Mouse (Mus musculus) lung, postnatal 0 days (tissue): ENCODE data around the gene Akt1. TPM values are rescaled to one million over a fixed set of nuclear protein-coding genes. Genes with fewer than 3 reads are reported as not detected.

Experiments used
- ATAC-seq: fragments of 200-750 bp; cut with Nextera tagmentation; 2 replicates; pipeline ENCODE4 v1.8.0; 2017; ENCODE audit warnings: moderate library complexity
- DNase-seq: peaks from one replicate; pipeline ENCODE4 v3.0.0-alpha.2; 2016; ENCODE audit warnings: low spot score
- H3K27ac ChIP-seq: fragments of 300-500 bp; sonication (generic); 2 replicates; pipeline ENCODE4 v1.5.1; 2014; ENCODE audit warnings: antibody characterized with exemption, mild to moderate bottlenecking, low read length, mixed read lengths
- H3K27me3 ChIP-seq: fragments of 300-500 bp; sonication (generic); replicated peaks from 2 replicates; pipeline ENCODE4 v1.6.1; 2014; ENCODE audit warnings: low read length, mixed read lengths; ENCODE audit not compliant: insufficient read depth
- H3K36me3 ChIP-seq: fragments of 300-500 bp; sonication (generic); 2 replicates; pipeline ENCODE4 v1.6.1; 2014; ENCODE audit warnings: low read length, mixed read lengths; ENCODE audit not compliant: insufficient read depth
- H3K4me1 ChIP-seq: fragments of 300-500 bp; sonication (generic); 2 replicates; pipeline ENCODE4 v1.6.1; 2014; ENCODE audit warnings: antibody characterized with exemption, low read depth, low read length, mixed read lengths; ENCODE audit not compliant: insufficient read depth
- H3K4me2 ChIP-seq: fragments of 300-500 bp; sonication (generic); replicated peaks from 2 replicates; pipeline ENCODE4 v1.6.1; 2014; ENCODE audit warnings: low read depth, mild to moderate bottlenecking, low read length, moderate library complexity, mixed read lengths
- H3K4me3 ChIP-seq: fragments of 300-500 bp; sonication (generic); 2 replicates; pipeline ENCODE4 v1.5.1; 2014; ENCODE audit warnings: low read depth, low read length
- H3K9ac ChIP-seq: fragments of 300-500 bp; sonication (generic); replicated peaks from 2 replicates; pipeline ENCODE4 v1.6.1; 2014; ENCODE audit warnings: low read depth, mild to moderate bottlenecking
- H3K9me3 ChIP-seq: fragments of 300-500 bp; sonication (generic); 2 replicates; pipeline ENCODE4 v1.6.1; 2016; ENCODE audit warnings: low read length, mixed read lengths
- CTCF ChIP-seq: IDR thresholded peaks from 2 replicates; pipeline ENCODE4 v1.5.1; 2016; ENCODE audit warnings: antibody characterized with exemption, mild to moderate bottlenecking
- EP300 ChIP-seq: IDR thresholded peaks from 2 replicates; pipeline ENCODE4 v1.6.1; 2016; ENCODE audit warnings: antibody characterized with exemption, mild to moderate bottlenecking, control low read depth
- WGBS: fragments of 180-500 bp; shearing (Covaris S2); extraction: QIAGEN DNeasy Blood & Tissue Kit; methylation state at CpG from one replicate; pipeline ENCODE4 v1.1.7; 2014; 5-methylcytosine and 5-hydroxymethylcytosine counted together
- polyA plus RNA-seq: library from polyadenylated mRNA; unstranded; fragments of >200 nt; fragmentation: Nextera tagmentation; extraction: Ambion mirVana; gene quantifications from 2 replicates; pipeline ENCODE4 v1.2.1, GENCODE M21; 2015

Gene Akt1
- polyA plus RNA-seq, 1 experiment from 2014 or later: 78.8 TPM

DNA sequence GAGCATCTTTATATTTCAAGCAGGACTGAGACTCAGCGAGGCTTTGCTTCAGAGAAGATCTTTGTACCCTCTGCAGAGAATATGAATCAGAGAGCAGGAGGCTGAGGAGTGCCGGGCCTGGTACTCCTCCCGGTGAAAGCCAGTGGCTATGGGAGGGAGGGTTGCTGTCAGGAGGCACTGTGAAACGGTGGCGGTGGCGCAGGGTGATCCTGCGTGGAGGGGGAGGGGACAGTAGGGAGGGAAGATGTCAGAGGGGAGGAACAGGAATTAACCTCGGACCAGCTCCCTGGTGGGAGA is 32.8 kb upstream of the Akt1 start:
- H3K9me3 ChIP-seq: no peaks in the 10 kb centered on the region
- no peak overlapping the region for H3K27ac ChIP-seq
- no peak overlapping the region for H3K4me3 ChIP-seq
- no peak for ATAC-seq
- H3K27me3 ChIP-seq: no peaks in the 10 kb centered on the region
- H3K36me3 ChIP-seq: no peaks in the 10 kb centered on the region
- H3K4me1 ChIP-seq: no peaks in the 10 kb centered on the region
- H3K4me2 ChIP-seq: no peak overlapping the region
- TF ChIP-seq EP300 (no peak), CTCF (no peak)
- DNase-seq: no peak
- H3K9ac ChIP-seq: no peak overlapping the region
- WGBS: 19% methylated on average over 8 of the region's 8 CpGs

DNA sequence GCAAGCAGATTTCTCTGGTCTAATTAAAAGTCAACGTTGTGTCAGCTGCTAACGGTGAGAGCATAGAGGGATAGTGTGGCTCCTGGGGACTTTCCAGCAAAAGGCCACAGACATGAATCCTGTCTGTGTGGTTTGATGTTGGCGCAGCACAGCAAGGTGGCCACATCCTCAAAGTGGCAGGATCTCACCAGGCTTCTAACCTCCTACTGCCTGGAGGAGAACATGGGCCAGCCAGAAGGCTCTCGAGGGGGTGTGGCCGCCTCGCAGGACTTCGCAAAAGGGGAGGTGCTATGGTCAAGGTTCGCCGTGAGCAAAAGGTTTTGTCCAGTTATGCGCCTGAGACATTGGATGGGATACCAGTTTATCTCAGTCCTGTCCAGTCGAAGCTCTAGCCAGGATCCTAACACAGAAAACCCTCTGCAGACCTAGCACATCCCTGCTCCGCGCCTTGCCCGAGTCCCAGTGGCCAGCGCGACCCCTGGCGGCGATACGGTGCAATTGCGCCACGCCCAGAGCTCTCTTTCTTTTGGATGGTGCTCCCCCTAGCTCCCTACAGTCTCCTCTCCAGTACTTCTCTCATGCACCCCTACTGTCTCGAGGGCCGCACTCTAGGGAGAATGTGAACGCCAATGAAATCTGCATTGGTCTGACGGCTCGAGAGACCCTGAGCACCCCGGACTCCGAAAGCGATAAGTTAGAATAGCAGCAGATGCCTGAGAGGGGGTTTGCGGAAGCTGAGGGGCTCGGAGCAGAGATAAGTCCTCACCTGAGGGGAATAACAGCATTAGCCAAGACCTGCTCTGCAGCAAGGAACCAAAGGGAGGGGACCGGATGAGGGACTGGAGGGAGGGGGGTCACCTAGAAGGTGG is 32.3 kb upstream of the Akt1 start:
- Histone ChIP-seq H3K9me3 (no peaks in the 10 kb centered on the region), H3K27me3 (no peaks in the 10 kb centered on the region), H3K27ac (no peak overlapping the region), H3K4me2 (peak overlapping the region; percentile 5; the same call in 1 of the 2 replicates), H3K9ac (no peak overlapping the region), H3K4me1 (no peaks in the 10 kb centered on the region), H3K36me3 (no peaks in the 10 kb centered on the region), H3K4me3 (no peak overlapping the region)
- peak; percentile 88 for ATAC-seq
- peak; percentile 91 for DNase-seq
- TF ChIP-seq EP300 (no peak), CTCF (peak; percentile 99)
- WGBS: 9% methylated on average over 32 of the region's 32 CpGs

DNA sequence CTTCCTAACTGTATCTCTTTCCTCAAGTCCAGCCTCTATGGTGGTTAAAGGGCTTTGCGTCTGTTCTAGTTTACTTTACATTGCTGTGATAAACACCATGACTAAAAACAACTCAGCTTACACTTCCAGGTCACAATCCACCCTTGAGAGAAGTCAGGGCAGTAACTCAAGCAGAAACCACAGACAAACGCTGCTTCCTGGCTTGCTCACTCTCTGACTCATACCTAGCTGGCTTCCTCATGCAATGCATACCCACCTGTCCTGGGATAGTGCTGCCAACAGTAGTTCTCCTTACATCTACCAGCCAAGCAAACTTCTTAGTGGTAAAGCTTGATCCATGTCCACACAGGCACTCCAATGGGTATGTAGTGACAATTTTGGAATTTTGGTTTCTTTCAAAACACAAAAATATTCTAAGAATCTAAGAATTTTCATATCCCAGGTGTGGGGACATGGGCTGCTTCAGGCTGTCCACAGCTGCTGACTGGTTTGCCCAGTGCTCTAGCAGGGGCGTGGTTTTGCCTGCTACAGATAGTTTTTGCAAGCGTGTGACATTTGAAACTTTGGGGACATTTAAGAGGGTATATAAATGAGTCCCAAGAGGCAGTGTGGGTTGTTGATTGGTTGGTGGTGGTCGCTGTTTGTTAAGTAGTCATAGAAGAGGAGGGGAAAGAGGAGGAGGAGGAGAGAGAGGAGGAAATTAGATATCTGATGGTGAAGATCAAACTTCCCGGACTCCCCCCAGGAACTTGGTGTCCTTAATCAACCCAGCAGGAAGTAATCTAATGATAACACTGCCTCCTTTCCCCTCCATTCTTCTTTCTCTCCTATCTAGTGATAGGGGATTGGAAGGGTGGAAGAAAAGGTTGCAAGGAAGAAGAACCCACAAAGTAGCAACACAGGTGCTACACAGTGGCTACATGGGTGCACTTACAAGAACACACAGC is 28.0 kb upstream of the Akt1 start:
- Histone ChIP-seq H3K4me1 (no peaks in the 10 kb centered on the region), H3K36me3 (no peaks in the 10 kb centered on the region), H3K4me3 (no peak overlapping the region), H3K9me3 (no peaks in the 10 kb centered on the region), H3K27ac (no peak overlapping the region), H3K9ac (no peak overlapping the region), H3K4me2 (no peak overlapping the region), H3K27me3 (no peaks in the 10 kb centered on the region)
- ATAC-seq (peak; percentile 34; the same call in 1 of the 2 replicates), DNase-seq (peak; percentile 65)
- 38% methylated on average over 6 of the region's 6 CpGs for WGBS
- no peak for TF ChIP-seq EP300
- no peak for TF ChIP-seq CTCF

DNA sequence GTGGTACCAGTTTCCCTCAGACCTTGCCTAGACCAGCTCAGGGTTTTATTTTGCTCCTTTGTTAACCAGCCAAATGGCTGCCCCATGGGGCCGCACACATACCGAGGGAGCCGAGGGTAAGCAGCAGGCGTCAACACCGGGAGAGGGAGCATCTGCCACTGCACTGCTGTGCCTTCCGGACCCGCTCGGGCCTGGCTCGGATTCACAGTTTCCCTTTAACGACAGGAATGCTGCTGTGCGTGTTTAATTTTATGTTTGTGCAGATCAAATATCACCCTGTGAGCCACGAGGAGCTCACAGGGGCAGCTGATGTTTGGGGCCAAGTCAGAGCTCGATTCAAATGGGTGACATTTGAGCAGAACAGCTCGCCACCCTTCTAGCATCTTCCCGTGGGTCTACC is 25.8 kb upstream of the Akt1 start:
- ATAC-seq (peak; percentile 50), DNase-seq (no peak)
- H3K4me2 ChIP-seq: 0 out of 2 replicates have a peak overlapping the region, but pooled peaks have one; percentile 8
- no peak overlapping the region for H3K27ac ChIP-seq
- TF ChIP-seq CTCF (no peak), EP300 (no peak)
- no peak overlapping the region for H3K4me3 ChIP-seq
- no peaks in the 10 kb centered on the region for H3K4me1 ChIP-seq
- no peaks in the 10 kb centered on the region for H3K27me3 ChIP-seq
- WGBS: 5% methylated on average over 15 of the region's 15 CpGs
- H3K9ac ChIP-seq: no peak overlapping the region
- H3K36me3 ChIP-seq: no peaks in the 10 kb centered on the region
- no peaks in the 10 kb centered on the region for H3K9me3 ChIP-seq

DNA sequence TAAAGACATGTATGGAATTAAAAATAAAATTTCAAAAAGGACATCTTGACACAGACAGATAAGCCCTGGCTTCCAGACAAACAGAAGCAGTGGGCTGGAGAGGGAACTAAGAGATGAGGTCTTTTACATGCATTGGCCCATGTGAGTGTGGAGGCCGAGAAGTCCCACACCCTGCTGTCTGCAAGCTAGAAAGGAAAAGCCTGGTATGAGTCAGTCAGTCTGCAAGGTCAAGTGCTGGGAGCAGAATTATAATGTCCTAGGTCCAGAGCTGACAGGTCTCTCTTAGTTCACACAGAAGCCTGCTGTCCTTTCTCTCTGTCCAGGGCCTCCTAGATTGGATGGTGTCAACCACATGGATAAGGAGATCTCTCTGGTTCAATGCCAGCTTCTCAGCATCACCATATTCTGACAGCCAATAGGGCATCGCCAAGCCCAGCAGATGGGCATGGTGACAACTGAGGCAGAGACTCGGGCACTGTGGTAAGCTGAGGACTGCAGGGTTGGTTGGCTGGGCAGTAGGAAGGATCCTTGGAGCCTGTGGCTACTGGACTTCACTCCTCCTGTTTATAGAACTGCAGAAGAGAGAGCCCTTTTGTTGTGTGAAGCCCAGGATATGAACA is 22.2 kb upstream of the Akt1 start:
- H3K4me2 ChIP-seq: no peak overlapping the region
- no peak overlapping the region for H3K9ac ChIP-seq
- TF ChIP-seq CTCF (no peak), EP300 (no peak)
- no peak overlapping the region for H3K4me3 ChIP-seq
- no peak for ATAC-seq
- no peak overlapping the region for H3K27ac ChIP-seq
- peaks cover 12% of the 10 kb centered on the region; the same call in 1 of the 2 replicates for H3K4me1 ChIP-seq
- no peaks in the 10 kb centered on the region for H3K36me3 ChIP-seq
- DNase-seq: no peak
- 86% methylated on average over 3 of the region's 3 CpGs for WGBS
- no peaks in the 10 kb centered on the region for H3K27me3 ChIP-seq
- no peaks in the 10 kb centered on the region for H3K9me3 ChIP-seq

DNA sequence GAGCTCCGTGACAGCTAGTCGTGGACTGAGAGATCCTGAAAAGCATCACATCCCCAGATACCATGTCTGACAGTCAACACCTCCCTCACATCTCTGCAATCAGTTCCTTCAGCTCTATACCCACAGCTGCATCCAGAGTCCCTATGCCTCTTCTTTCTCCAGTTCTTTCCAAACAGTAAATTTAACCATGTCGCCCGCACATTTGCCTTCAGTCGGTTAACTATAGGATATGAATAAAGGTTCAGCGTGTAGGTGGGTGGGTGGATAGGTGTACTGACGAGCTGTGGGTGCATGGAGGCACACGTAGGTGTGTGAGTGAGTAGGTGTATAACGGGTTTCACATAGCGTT is 19.4 kb upstream of the Akt1 start:
- peaks cover 12% of the 10 kb centered on the region; the same call in 1 of the 2 replicates for H3K4me1 ChIP-seq
- H3K9ac ChIP-seq: no peak overlapping the region
- DNase-seq (no peak), ATAC-seq (no peak)
- H3K27ac ChIP-seq: 0 out of 2 replicates have a peak overlapping the region, but pooled peaks have one; percentile 84
- peak overlapping the region; percentile 86 for H3K4me2 ChIP-seq
- no peak overlapping the region for H3K4me3 ChIP-seq
- H3K9me3 ChIP-seq: no peaks in the 10 kb centered on the region
- H3K36me3 ChIP-seq: no peaks in the 10 kb centered on the region
- H3K27me3 ChIP-seq: no peaks in the 10 kb centered on the region
- 79% methylated on average over 10 of the region's 10 CpGs for WGBS
- TF ChIP-seq EP300: no peak
